Comparison of ENCODE assay signal across 13 mouse cellular contexts in the genomic region with DNA sequence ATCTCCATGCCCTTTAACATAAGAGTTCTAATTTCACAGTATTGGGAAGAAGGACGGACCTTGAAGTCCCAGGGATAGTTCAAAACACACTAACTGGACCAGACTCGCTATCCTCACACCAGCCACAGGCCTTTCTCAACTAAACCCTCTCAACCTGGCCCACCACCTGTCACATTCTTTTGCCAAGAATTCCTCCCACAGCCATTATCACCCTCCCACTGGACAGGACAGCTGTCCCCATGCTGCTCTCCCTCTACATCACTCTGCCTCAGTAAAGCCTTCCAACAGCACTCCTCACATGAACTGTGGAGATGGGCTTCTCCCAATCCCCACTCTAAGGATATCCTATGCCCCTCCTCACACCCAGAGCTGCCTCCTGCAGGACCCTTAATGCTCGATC. TPM values are rescaled to one million over a fixed set of nuclear protein-coding genes. Genes with fewer than 3 reads are reported as not detected.
DNase-seq lines count a peak whose midpoint lies in the region; ATAC-seq lines count a peak whose summit lies in the region.
"Had no signal": no experiment of that assay in that cellular context is flagged by ENCODE, and none has a peak within 500 bp of the region (broad histone marks: within the 10 kb centered on the region; RNA-seq: fewer than 3 reads in every experiment).

No protein-coding gene starts in this region.

- peaks cover 41% of the 10 kb centered on the region for H3K36me3 ChIP-seq in limb, embryonic 12.5 days
- H3K36me3 ChIP-seq in limb, embryonic 10.5 days: peaks cover 53% of the 10 kb centered on the region
- peaks cover 38% of the 10 kb centered on the region for H3K36me3 ChIP-seq in limb, embryonic 13.5 days

- no peaks in the 10 kb centered on the region for H3K27me3 ChIP-seq in limb, embryonic 12.5 days
- no peaks in the 10 kb centered on the region for H3K27me3 ChIP-seq in limb, embryonic 10.5 days (ENCODE audit: low read depth, poor library complexity, severe bottlenecking)
- H3K27me3 ChIP-seq in limb, embryonic 13.5 days: no peaks in the 10 kb centered on the region

- no peaks in the 10 kb centered on the region for H3K9me3 ChIP-seq in limb, embryonic 12.5 days
- H3K9me3 ChIP-seq in limb, embryonic 10.5 days (replicated peaks): no peaks in the 10 kb centered on the region
- H3K9me3 ChIP-seq in limb, embryonic 13.5 days: no peaks in the 10 kb centered on the region

- H3K9ac ChIP-seq in limb, embryonic 12.5 days (replicated peaks): no peak overlapping the region
- H3K9ac ChIP-seq in limb, embryonic 13.5 days: 0 out of 2 replicates have a peak overlapping the region, but pooled peaks have one; percentile 2

- H3K4me2 ChIP-seq in limb, embryonic 12.5 days: no peak overlapping the region
- peak overlapping the region; percentile 40; the same call in 1 of the 2 replicates for H3K4me2 ChIP-seq in limb, embryonic 13.5 days (replicated peaks)

- 66% methylated on average over 3 of the region's 3 CpGs for WGBS in limb, embryonic 12.5 days
- WGBS in limb, embryonic 10.5 days: 78% methylated on average over 3 of the region's 3 CpGs
- 61% methylated on average over 3 of the region's 3 CpGs for WGBS in limb, embryonic 13.5 days

- DNase-seq in limb, embryonic 10.5 days (ENCODE audit: low spot score): no peak
- DNase-seq in cerebellum, adult 11 months: peak; percentile 78
- DNase-seq in cerebellum, adult 9-11 months: peak; percentile 91
- DNase-seq in kidney, adult 11 months: no peak
- DNase-seq: adrenal gland, postnatal 36 days; retina, postnatal 1 day had no signal

- no peak overlapping the region for H3K4me3 ChIP-seq in limb, embryonic 12.5 days (replicated peaks)
- H3K4me3 ChIP-seq in limb, embryonic 10.5 days: no peak overlapping the region
- no peak overlapping the region for H3K4me3 ChIP-seq in limb, embryonic 13.5 days
- H3K4me3 ChIP-seq: layer of hippocampus, adult 2 months had no signal

- ATAC-seq in limb, embryonic 12.5 days (ENCODE audit: insufficient number of reproducible peaks, insufficient read depth, low FRiP score, low TSS enrichment, low read depth): no peak
- ATAC-seq in limb, embryonic 13.5 days (ENCODE audit: low FRiP score, low read depth): no peak
- no peak for ATAC-seq in erythroblast, adult 5-6 weeks (replicated peaks; ENCODE audit: low FRiP score, poor library complexity, severe bottlenecking)
- ATAC-seq: intestine, embryonic 16.5 days had no signal

- peak overlapping the region; percentile 67; the same call in 1 of the 2 replicates for H3K27ac ChIP-seq in limb, embryonic 12.5 days
- H3K27ac ChIP-seq in limb, embryonic 10.5 days: no peak overlapping the region
- no peak overlapping the region; the same call in 1 of the 2 replicates for H3K27ac ChIP-seq in limb, embryonic 13.5 days
- H3K27ac ChIP-seq: layer of hippocampus, adult 2 months had no signal

- peaks cover 51% of the 10 kb centered on the region for H3K4me1 ChIP-seq in limb, embryonic 12.5 days (replicated peaks)
- H3K4me1 ChIP-seq in limb, embryonic 10.5 days: peaks cover 43% of the 10 kb centered on the region
- H3K4me1 ChIP-seq in limb, embryonic 13.5 days: peaks cover 51% of the 10 kb centered on the region

RNA-seq across cellular contexts. Expression of a gene that starts 4.1 kb away (rescaled TPM):
- polyA plus RNA-seq in limb, embryonic 12.5 days (2016; fragmentation: Nextera tagmentation; extraction: Ambion mirVana): 25.5 and 28.8 TPM in 2 replicates
- 25.4 and 27.3 TPM in 2 replicates for polyA plus RNA-seq in limb, embryonic 10.5 days (2016; fragmentation: Nextera tagmentation; extraction: Ambion mirVana)
- 20.1 and 20.8 TPM in 2 replicates for polyA plus RNA-seq in limb, embryonic 13.5 days (2015; fragmentation: Nextera tagmentation; extraction: Ambion mirVana)
- total RNA-seq in erythroblast, adult 5-6 weeks (2015; ENCODE audit: low replicate concordance): 6.7 and 11.1 TPM in 2 replicates
- 5.5 and 7.0 TPM in 2 replicates for total RNA-seq in erythroblast, adult 5-6 weeks (2017; ENCODE audit: low replicate concordance)

RNA-seq across cellular contexts. Expression of a gene that starts 6.9 kb away (rescaled TPM):
- polyA plus RNA-seq in limb, embryonic 12.5 days (2016; fragmentation: Nextera tagmentation; extraction: Ambion mirVana): 4.4 and 4.7 TPM in 2 replicates
- 2.0 and 2.1 TPM in 2 replicates for polyA plus RNA-seq in limb, embryonic 10.5 days (2016; fragmentation: Nextera tagmentation; extraction: Ambion mirVana)
- 3.7 and 3.9 TPM in 2 replicates for polyA plus RNA-seq in limb, embryonic 13.5 days (2015; fragmentation: Nextera tagmentation; extraction: Ambion mirVana)
- total RNA-seq in erythroblast, adult 5-6 weeks (2015; ENCODE audit: low replicate concordance): 0.63 TPM in 1 of 2 replicates, not detected in the other
- 11.6 TPM in 1 of 2 replicates, not detected in the other for total RNA-seq in erythroblast, adult 5-6 weeks (2017; ENCODE audit: low replicate concordance)

RNA-seq across cellular contexts. Expression of a gene that starts 14.0 kb away (rescaled TPM):
- 0.18 and 0.55 TPM in 2 replicates for polyA plus RNA-seq in limb, embryonic 12.5 days (2016; fragmentation: Nextera tagmentation; extraction: Ambion mirVana)
- polyA plus RNA-seq in limb, embryonic 10.5 days (2016; fragmentation: Nextera tagmentation; extraction: Ambion mirVana): 0.16 and 0.28 TPM in 2 replicates
- 0.33 and 0.47 TPM in 2 replicates for polyA plus RNA-seq in limb, embryonic 13.5 days (2015; fragmentation: Nextera tagmentation; extraction: Ambion mirVana)
- total RNA-seq in erythroblast, adult 5-6 weeks (2015; ENCODE audit: low replicate concordance): not detected in 2 replicates
- not detected in 2 replicates for total RNA-seq in erythroblast, adult 5-6 weeks (2017; ENCODE audit: low replicate concordance)
- total RNA-seq: adrenal gland, postnatal 36 days; layer of hippocampus, adult 2 months; left cerebral cortex, postnatal 25 days had no signal
- polyA plus RNA-seq: heart, postnatal 0 days; intestine, embryonic 16.5 days had no signal

RNA-seq across cellular contexts. Expression of a gene that starts 18.7 kb away (rescaled TPM):
- polyA plus RNA-seq in limb, embryonic 12.5 days (2016; fragmentation: Nextera tagmentation; extraction: Ambion mirVana): 1.1 and 1.3 TPM in 2 replicates
- polyA plus RNA-seq in limb, embryonic 10.5 days (2016; fragmentation: Nextera tagmentation; extraction: Ambion mirVana): 1.1 and 1.6 TPM in 2 replicates
- 0.88 and 1.1 TPM in 2 replicates for polyA plus RNA-seq in limb, embryonic 13.5 days (2015; fragmentation: Nextera tagmentation; extraction: Ambion mirVana)
- not detected in 2 replicates for total RNA-seq in erythroblast, adult 5-6 weeks (2015; ENCODE audit: low replicate concordance)
- not detected in 2 replicates for total RNA-seq in erythroblast, adult 5-6 weeks (2017; ENCODE audit: low replicate concordance)

RNA-seq across cellular contexts. Expression of a gene that starts 37.9 kb away (rescaled TPM):
- 14.8 and 16.0 TPM in 2 replicates for polyA plus RNA-seq in limb, embryonic 12.5 days (2016; fragmentation: Nextera tagmentation; extraction: Ambion mirVana)
- 11.4 and 14.5 TPM in 2 replicates for polyA plus RNA-seq in limb, embryonic 10.5 days (2016; fragmentation: Nextera tagmentation; extraction: Ambion mirVana)
- polyA plus RNA-seq in limb, embryonic 13.5 days (2015; fragmentation: Nextera tagmentation; extraction: Ambion mirVana): 18.8 and 21.6 TPM in 2 replicates
- total RNA-seq in erythroblast, adult 5-6 weeks (2015; ENCODE audit: low replicate concordance): 9.0 and 9.6 TPM in 2 replicates
- total RNA-seq in erythroblast, adult 5-6 weeks (2017; ENCODE audit: low replicate concordance): 7.5 and 11.2 TPM in 2 replicates

Comparison
In these comparisons a context has a peak if more than half of its experiments do, and no peak if none do; other contexts are left out.
1. DNase-seq: peak in cerebellum, adult 11 months (single experiment) and cerebellum, adult 9-11 months (single experiment); none in limb, embryonic 10.5 days (single experiment) and kidney, adult 11 months (single experiment).